Mouse (Mus musculus) G1E (cell line): ENCODE measurements around the gene Fgf18.

Experiments used
- CTCF ChIP-seq: IDR thresholded peaks from 2 replicates; pipeline ENCODE4 v1.5.1; 2012; ENCODE audit warnings: low read depth, low read length, inconsistent platforms, mixed read lengths
- GATA1 ChIP-seq: IDR thresholded peaks from 2 replicates; pipeline ENCODE4 v1.6.1; 2012; ENCODE audit warnings: borderline replicate concordance, low read length, inconsistent platforms, mixed read lengths
- GATA2 ChIP-seq: IDR thresholded peaks from 2 replicates; pipeline ENCODE4 v1.6.1; 2012; ENCODE audit warnings: low read depth, low read length, inconsistent platforms, borderline replicate concordance
- TAL1 ChIP-seq: conservative IDR thresholded peaks from 2 replicates; pipeline ENCODE4 v1.6.1; 2012; ENCODE audit warnings: low read depth, low read length, inconsistent platforms, mixed read lengths

DNA sequence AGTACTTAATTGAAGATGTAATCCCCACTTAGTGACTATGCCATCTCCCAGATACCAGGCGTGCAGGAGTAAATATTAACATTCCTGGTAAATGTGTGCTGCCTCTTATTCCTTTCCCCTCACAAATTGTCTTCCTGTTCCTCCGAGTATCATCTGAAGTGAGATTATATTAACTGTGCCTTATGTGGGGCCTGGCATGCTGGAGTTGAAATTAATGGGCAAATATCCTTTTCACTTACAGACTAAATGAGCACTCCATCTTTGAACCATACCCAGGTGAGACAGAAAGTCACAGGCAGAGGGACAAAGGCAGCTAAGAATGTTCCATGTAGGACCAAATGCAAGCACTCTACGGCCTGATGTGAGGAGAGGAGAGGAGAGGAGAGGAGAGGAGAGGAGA is 28.6 kb upstream of the Fgf18 start:
- TF ChIP-seq GATA1: no peak
- no peak for TF ChIP-seq CTCF
- no peak for TF ChIP-seq TAL1
- TF ChIP-seq GATA2: no peak
